Mouse (Mus musculus): ENCODE data around the gene Trpc7.

DNA sequence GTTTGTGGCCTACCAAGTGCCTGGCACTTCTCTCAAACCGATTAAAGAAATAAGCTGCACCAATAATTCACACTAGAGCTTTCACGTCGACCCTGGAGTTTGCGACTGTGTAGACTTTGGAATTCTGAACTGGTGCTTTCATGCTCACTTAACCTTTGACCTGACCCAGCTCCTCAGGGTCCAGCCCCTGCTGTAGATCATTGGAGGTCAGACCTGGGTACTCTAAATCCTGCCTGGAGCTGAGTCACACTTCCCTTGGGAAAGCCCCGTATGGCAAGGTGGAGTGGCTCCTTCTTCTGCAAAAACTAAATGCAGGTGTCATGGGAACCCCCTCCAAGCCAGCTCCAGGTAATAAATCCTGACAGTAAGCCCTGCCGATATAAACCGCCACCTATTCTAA lies 5.9 kb downstream of the Trpc7 start:
- TF ChIP-seq CTCF (IDR thresholded peaks at IDR 0.05; ENCODE audit: borderline replicate concordance, extremely low read depth, insufficient read depth, insufficient read length) (no peak), POLR2A (IDR thresholded peaks at IDR 0.05; ENCODE audit: borderline replicate concordance, extremely low read depth, insufficient read depth, insufficient read length, poor library complexity, severe bottlenecking) (no peak)
